Mouse (Mus musculus) heart, adult 2 months (tissue): ENCODE results near the gene Ccdc77.

Experiments
- EP300 ChIP-seq: fragments of 200-500 bp; IDR thresholded peaks from 2 replicates; pipeline ENCODE4 v1.6.1; 2011; ENCODE audit warnings: low read depth, low read length, control low read depth; ENCODE audit not compliant: insufficient read depth
- POLR2A ChIP-seq: fragments of 200-500 bp; IDR thresholded peaks from 2 replicates; pipeline ENCODE4 v1.6.1; 2011; ENCODE audit warnings: mild to moderate bottlenecking, low read depth, low read length, control low read depth; ENCODE audit not compliant: insufficient read depth

DNA sequence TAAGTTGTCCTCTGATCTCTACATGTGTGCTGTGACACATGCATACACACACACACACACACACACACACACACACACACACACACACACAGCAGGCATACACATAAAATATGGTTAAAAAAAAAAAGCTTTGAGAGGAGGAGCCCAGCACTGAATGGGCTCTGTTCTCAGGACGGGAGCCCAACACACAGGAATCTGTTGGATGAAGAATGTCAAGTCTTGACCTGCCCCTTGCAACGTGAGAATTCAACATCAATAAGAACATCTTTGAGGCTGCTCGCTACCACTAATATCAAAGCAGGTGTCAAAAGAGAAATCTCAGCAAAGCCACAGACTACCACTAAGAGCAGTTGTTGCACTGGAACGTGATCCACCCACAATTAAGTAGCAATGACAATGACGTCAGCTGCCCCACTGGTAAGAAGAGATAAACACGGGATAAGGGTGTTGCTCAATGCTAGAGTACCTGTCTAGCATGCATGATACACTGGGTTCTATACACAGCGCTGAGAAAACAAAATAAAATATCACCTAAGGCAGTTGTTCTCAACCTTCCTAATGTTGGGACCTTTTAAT is 87.2 kb downstream of the Ccdc77 start:
- TF ChIP-seq POLR2A (no peak), EP300 (no peak)
